Mouse (Mus musculus) layer of hippocampus, postnatal 10 days (tissue): ENCODE data around the gene Serbp1. TPM values are rescaled to one million over a fixed set of nuclear protein-coding genes. Genes with fewer than 3 reads are reported as not detected.

Experiments used
- DNase-seq, 2 experiments: peaks; one replicate each; pipeline ENCODE4 v3.0.0; 2021; ENCODE audit warnings: low spot score in 2 of 2
- total RNA-seq, 2 experiments: library from RNA; stranded (reverse); gene quantifications; 2 replicates each; pipeline ENCODE4 v1.2.3; 2021

Gene Serbp1
- total RNA-seq, 2 experiments from 2014 or later: 293 to 314 TPM

GRCm38 (mm10) chr6:67300300-67300699 lies 62.3 kb downstream of the Serbp1 start:
- no peak for DNase-seq

- no peak for DNase-seq
Observed at GRCm38 (mm10) chr6:67300710-67301163, 62.8 kb downstream of the Serbp1 start.

- no peak for DNase-seq
Observed at GRCm38 (mm10) chr6:67301230-67301629, 63.3 kb downstream of the Serbp1 start.

GRCm38 (mm10) chr6:67302471-67302870 lies 64.5 kb downstream of the Serbp1 start:
- no peak for DNase-seq

- no peak for DNase-seq
Observed at GRCm38 (mm10) chr6:67303210-67303609, 65.2 kb downstream of the Serbp1 start.

GRCm38 (mm10) chr6:67308994-67309393 lies 71.0 kb downstream of the Serbp1 start:
- no peak for DNase-seq

GRCm38 (mm10) chr6:67309752-67310151 lies 71.8 kb downstream of the Serbp1 start:
- no peak for DNase-seq

- no peak for DNase-seq
Observed at GRCm38 (mm10) chr6:67314697-67315096, 76.7 kb downstream of the Serbp1 start.

- DNase-seq: no peak
Observed at GRCm38 (mm10) chr6:67317068-67317467, 79.1 kb downstream of the Serbp1 start.

- DNase-seq: no peak
Observed at GRCm38 (mm10) chr6:67317827-67318338, 79.9 kb downstream of the Serbp1 start.

- DNase-seq: peak; percentile 68 to 75
Observed at GRCm38 (mm10) chr6:67318451-67318850, 80.5 kb downstream of the Serbp1 start.

GRCm38 (mm10) chr6:67323788-67324187 lies 85.8 kb downstream of the Serbp1 start:
- no peak for DNase-seq

- DNase-seq: no peak
Observed at GRCm38 (mm10) chr6:67337943-67338342, 100.0 kb downstream of the Serbp1 start.

GRCm38 (mm10) chr6:67339494-67339893 lies 101.5 kb downstream of the Serbp1 start:
- DNase-seq: no peak

Other genes starting within 250 kb of the Serbp1 start
- gene Gadd45a, start 200.7 kb upstream of the Serbp1 start, total RNA-seq: 1 to 10 TPM; 5.1 to 7.6 TPM
- gene Il12rb2, start 138.0 kb downstream of the Serbp1 start, total RNA-seq: under 1 TPM in 1 of 2 experiments, not detected in 1; 0.11 TPM